Mouse (Mus musculus) mature B cell (primary cell): ENCODE measurements around the gene Lrrc32.

ENCODE experiments used
- in situ Hi-C: fragments of 300-500 bp; cut with MboI; formaldehyde crosslinking; loops from 2 replicates; pipeline ENCODE4 v1.14.3; 2019

Lrrc32 gene

DNA sequence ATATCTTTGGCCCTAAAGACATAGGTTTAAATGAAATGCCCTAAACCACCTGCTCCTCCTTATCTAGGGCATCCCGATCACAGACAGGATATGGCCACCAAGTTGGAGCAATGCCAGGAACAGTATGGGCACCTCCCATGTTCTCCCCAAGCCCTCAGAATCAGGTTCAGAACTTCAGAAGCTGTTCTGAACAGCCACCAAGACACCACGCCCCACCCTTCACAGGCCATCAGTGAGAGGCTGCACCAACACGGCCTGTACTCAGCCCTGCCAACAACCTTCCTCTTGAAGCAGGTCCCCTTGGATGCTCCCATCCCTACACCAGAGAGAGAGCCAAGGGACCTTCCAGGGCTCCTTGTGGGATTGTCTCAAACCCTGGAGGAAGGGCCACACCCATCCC lies 55.5 kb downstream of the Lrrc32 start:
- in situ Hi-C loops: no loop called here

GRCm38 (mm10) chr7:98548839-98549238 lies 59.8 kb downstream of the Lrrc32 start:
- in situ Hi-C loops: no loop called here

- in situ Hi-C loops: no loop called here
These were observed 61.5 kb downstream of the Lrrc32 start for GRCm38 (mm10) chr7:98550596-98550995.

DNA sequence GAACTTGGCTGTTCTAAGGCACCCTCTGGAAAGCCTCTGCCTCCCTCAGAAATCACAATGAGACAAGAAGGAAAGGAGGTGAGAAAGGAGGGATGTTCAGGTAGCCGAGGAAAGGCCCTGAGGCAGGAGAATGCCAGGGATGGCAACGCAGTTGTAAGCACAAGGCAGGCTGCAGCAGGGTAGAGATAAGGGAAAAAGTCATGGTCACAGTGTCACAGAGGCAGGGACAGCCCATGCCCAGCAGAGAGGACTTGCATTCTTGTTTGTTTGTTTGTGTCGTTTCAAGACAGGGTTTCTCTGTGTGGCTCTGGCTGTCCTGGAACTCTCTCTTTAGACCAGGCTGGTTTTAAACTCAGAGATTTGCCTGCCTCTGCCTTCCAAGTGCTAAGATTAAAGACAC lies 62.0 kb downstream of the Lrrc32 start:
- in situ Hi-C loops: no loop called here
